Mouse (Mus musculus): ENCODE data around the gene Fbxo9. TPM values are rescaled to one million over a fixed set of nuclear protein-coding genes. Genes with fewer than 3 reads are reported as not detected.
A peak's percentile ranks its signal among the peaks of the same experiment; 100 is the strongest.
"Not testable (repeated sequence)": the region's sequence is repeated elsewhere in the genome, so short reads cannot be mapped to it uniquely, and the experiment has no call there.

The Fbxo9 gene
- total RNA-seq, 2 experiments from 2014 or later: 43.3 to 49.0 TPM

GRCm38 (mm10) chr9:78084341-78084740 is 24.5 kb downstream of the Fbxo9 start:
- DNase-seq: no peak
- Histone ChIP-seq H3K27ac (no peak overlapping the region), H3K4me3 (no peak overlapping the region)
- no peak for TF ChIP-seq CTCF (IDR thresholded peaks at IDR 0.05)
- intact Hi-C loops (cut with DNase I): no loop called here

DNA sequence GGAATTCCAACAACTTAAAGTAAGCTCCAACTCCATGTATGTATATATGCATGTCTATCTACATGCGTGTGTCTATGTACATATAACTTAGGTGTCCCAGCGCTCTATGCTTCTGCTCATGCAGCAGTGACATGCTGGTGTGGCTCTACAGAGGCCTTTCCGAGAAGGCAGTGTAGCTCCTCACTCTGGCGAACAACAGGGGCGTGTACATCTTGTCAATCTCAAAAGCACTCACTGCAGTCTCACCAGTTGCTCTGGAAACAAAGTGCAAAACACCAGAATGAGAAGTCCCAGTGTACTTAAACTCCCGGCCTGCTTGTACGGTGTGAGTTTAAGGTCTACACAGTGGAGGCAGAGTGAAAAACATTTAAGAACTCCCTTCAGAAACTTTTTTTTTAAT is 27.0 kb downstream of the Fbxo9 start:
- H3K4me3 ChIP-seq: no peak overlapping the region
- DNase-seq: no peak

DNA sequence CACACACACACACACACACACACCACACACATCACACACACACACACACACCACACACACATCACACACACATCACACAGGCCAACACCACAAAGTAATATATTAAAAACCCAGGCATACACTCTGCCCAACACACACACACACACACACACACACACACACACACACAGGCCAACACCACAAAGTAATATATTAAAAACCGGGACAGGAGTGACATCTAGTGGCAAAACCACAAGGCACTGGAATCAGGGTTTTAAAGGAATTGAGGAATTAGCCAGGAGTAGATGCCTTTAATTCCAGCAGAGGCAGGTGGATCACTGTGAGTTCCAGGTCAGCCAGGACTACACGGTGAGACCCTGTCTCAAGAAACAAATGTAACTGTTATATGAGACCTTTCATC is 30.6 kb downstream of the Fbxo9 start:
- TF ChIP-seq CTCF (IDR thresholded peaks at IDR 0.05): peak; percentile 28; the same call in 1 of the 2 replicates
- no peak overlapping the region for H3K27ac ChIP-seq
- DNase-seq: no peak
- intact Hi-C loops (cut with DNase I): no loop called here
- no peak overlapping the region for H3K4me3 ChIP-seq

More for the DNA sequence above, 27.0 kb downstream of the Fbxo9 start:
- intact Hi-C loops (cut with DNase I): no loop called here
- H3K27ac ChIP-seq: no peak overlapping the region
- no peak for TF ChIP-seq CTCF (IDR thresholded peaks at IDR 0.05)

DNA sequence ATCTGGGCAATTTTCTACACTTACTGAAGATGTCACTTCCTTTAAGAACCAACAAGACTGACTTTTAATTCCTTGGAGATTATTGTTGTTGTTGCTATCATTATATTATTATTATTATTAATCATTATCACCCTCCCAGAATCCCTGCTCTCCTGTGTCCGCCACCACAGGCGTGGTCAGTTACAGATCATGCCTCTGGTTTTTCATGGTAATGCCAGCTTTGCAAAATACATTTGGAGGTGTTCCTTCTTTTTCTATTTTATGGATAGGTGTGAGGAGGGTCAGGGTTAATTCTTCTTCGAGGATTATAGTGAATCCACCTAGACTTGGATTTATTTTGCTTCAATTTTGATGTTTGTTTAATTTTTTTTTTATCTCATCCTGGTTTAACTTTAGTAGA is 33.6 kb downstream of the Fbxo9 start:
- H3K4me3 ChIP-seq: no peak overlapping the region
- no peak for DNase-seq
- intact Hi-C loops (cut with DNase I): no loop called here
- H3K27ac ChIP-seq: no peak overlapping the region
- TF ChIP-seq CTCF (IDR thresholded peaks at IDR 0.05): no peak

- Histone ChIP-seq H3K27ac (no peak overlapping the region), H3K4me3 (no peak overlapping the region)
- no peak for TF ChIP-seq CTCF (IDR thresholded peaks at IDR 0.05)
- intact Hi-C loops (cut with DNase I): no loop called here
- DNase-seq: no peak
Observed at GRCm38 (mm10) chr9:78073713-78074340, 35.0 kb downstream of the Fbxo9 start.

DNA sequence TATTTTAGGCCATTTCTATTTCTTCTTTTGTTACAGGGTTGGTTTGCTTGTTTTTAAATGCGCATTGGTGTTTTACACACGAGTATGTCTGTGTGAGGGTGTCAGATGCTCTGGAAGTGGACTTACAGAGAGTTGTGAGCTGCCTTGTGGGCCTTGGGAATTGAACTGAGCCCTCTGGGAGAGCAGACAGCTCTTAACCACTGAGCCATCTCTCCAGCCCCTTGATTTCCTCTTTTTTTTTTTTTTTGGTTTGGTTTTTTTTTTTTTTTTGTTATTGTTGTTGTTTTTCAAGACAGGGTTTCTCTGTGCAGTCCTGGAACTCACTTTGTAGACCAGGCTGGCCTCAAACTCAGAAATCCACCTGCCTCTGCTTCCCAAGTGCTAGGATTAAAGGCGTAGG is 35.6 kb downstream of the Fbxo9 start:
- H3K27ac ChIP-seq; intact Hi-C loops (cut with DNase I); DNase-seq; H3K4me3 ChIP-seq: not testable (repeated sequence)

GRCm38 (mm10) chr9:78071626-78072025 is 37.2 kb downstream of the Fbxo9 start:
- DNase-seq: no peak
- H3K4me3 ChIP-seq: no peak overlapping the region
- H3K27ac ChIP-seq: no peak overlapping the region
- no peak for TF ChIP-seq CTCF (IDR thresholded peaks at IDR 0.05)
- intact Hi-C loops (cut with DNase I): no loop called here

- Histone ChIP-seq H3K27ac (no peak overlapping the region), H3K4me3 (no peak overlapping the region)
- intact Hi-C loops (cut with DNase I): no loop called here
- no peak for DNase-seq
- TF ChIP-seq CTCF (IDR thresholded peaks at IDR 0.05): no peak
Observed at GRCm38 (mm10) chr9:78070496-78070895, 38.4 kb downstream of the Fbxo9 start.

GRCm38 (mm10) chr9:78064121-78064520 is 44.7 kb downstream of the Fbxo9 start:
- no peak for DNase-seq
- Histone ChIP-seq H3K27ac (no peak overlapping the region), H3K4me3 (no peak overlapping the region)
- no peak for TF ChIP-seq CTCF (IDR thresholded peaks at IDR 0.05)
- intact Hi-C loops (cut with DNase I): no loop called here

DNA sequence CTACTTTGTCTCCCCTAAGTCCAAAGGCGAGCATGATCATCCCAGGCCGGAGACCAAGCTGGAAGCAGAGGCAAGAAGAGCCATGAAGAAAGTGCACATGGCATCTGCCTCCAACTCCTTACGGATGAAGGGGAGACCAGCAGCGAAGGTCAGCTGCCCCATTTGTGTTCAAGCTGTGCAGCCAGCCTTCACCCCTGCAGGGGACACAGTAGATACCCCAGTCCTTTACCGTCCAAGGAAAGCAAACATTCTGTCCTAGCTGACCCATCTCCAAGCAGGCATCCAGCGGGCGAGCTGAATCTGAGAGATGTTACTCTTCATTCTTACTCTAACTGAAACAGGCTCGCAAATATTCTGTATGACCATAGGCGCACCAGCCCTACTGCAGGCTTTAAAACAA is 46.5 kb downstream of the Fbxo9 start:
- no peak for TF ChIP-seq CTCF (IDR thresholded peaks at IDR 0.05)
- no peak overlapping the region for H3K4me3 ChIP-seq
- no peak overlapping the region for H3K27ac ChIP-seq
- intact Hi-C loops (cut with DNase I): no loop called here
- DNase-seq: no peak

- H3K4me3 ChIP-seq: no peak overlapping the region
- no peak for DNase-seq
- intact Hi-C loops (cut with DNase I): no loop called here
- H3K27ac ChIP-seq: no peak overlapping the region
- TF ChIP-seq CTCF (IDR thresholded peaks at IDR 0.05): no peak
Observed at GRCm38 (mm10) chr9:78059525-78060120, 49.2 kb downstream of the Fbxo9 start.

GRCm38 (mm10) chr9:78054298-78054697 is 54.6 kb downstream of the Fbxo9 start:
- Histone ChIP-seq H3K4me3 (no peak overlapping the region), H3K27ac (no peak overlapping the region)
- intact Hi-C loops (cut with DNase I): no loop called here
- DNase-seq: no peak
- TF ChIP-seq CTCF (IDR thresholded peaks at IDR 0.05): no peak

DNA sequence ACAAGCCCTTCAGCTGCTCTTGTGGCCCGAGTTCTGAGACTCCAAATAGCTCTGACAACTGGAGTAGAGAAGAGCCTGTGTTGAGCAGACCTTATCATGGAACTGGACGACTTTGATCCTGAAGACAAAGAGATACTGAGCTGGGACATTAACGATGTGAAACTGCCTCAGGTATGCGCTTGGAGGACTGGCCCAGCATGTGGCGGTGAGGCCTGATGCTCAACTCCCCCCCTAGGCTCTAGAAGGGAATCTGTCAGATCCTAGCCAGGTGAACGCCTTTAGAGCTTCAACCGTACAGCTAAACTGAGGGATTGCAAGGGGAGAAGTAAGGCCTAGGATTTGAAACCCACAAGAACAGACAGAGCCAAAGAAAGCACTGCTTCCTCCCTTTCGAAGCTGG is 55.0 kb downstream of the Fbxo9 start:
- no peak for DNase-seq
- no peak overlapping the region for H3K4me3 ChIP-seq
- no peak overlapping the region for H3K27ac ChIP-seq
- intact Hi-C loops (cut with DNase I): no loop called here
- no peak for TF ChIP-seq CTCF (IDR thresholded peaks at IDR 0.05)

GRCm38 (mm10) chr9:78051677-78052076 is 57.2 kb downstream of the Fbxo9 start, which contains the start of gene Gcm1:
Gene Gcm1, plus strand, starts transcription at chr9:78051924.
- TF ChIP-seq CTCF (IDR thresholded peaks at IDR 0.05): no peak
- DNase-seq: no peak
- intact Hi-C loops (cut with DNase I): no loop called here
- Histone ChIP-seq H3K4me3 (no peak within 1 kb of the TSS), H3K27ac (no peak within 1 kb of the TSS)

Data from gastrocnemius, adult 2 months (tissue).